Mouse (Mus musculus): ENCODE results near the gene Slc7a8. TPM values are rescaled to one million over a fixed set of nuclear protein-coding genes. Genes with fewer than 3 reads are reported as not detected.

Slc7a8 gene
- polyA plus RNA-seq, 1 experiment from 2014 or later = 3.1 TPM

GRCm38 (mm10) chr14:54736555-54737552 lies 44.9 kb downstream of the Slc7a8 start:
- Histone ChIP-seq H3K4me1 (replicated peaks; ENCODE audit: control insufficient read depth, insufficient read depth) (no peaks in the 10 kb centered on the region), H3K9me3 (ENCODE audit: control insufficient read depth, low read length) (no peaks in the 10 kb centered on the region), H3K4me2 (replicated peaks; ENCODE audit: low read depth) (no peak overlapping the region), H3K9ac (ENCODE audit: low read length) (no peak overlapping the region), H3K27me3 (ENCODE audit: control insufficient read depth, insufficient read depth, low read length) (no peaks in the 10 kb centered on the region), H3K27ac (replicated peaks) (no peak overlapping the region), H3K4me3 (ENCODE audit: low read depth, low read length) (no peak overlapping the region), H3K36me3 (ENCODE audit: control insufficient read depth, insufficient read depth, low read length) (no peaks in the 10 kb centered on the region)
- 60% methylated on average over 14 of the region's 14 CpGs for WGBS
- TF ChIP-seq CTCF (IDR thresholded peaks at IDR 0.05; ENCODE audit: low read depth) = no peak
- DNase-seq (ENCODE audit: low spot score) (no peak), ATAC-seq (ENCODE audit: low FRiP score, low TSS enrichment) (peak; percentile 51; the same call in 1 of the 2 replicates)

- Histone ChIP-seq H3K4me3 (ENCODE audit: low read depth, low read length) (no peak overlapping the region), H3K4me1 (replicated peaks; ENCODE audit: control insufficient read depth, insufficient read depth) (no peaks in the 10 kb centered on the region), H3K27ac (replicated peaks) (no peak overlapping the region), H3K4me2 (replicated peaks; ENCODE audit: low read depth) (no peak overlapping the region), H3K9me3 (ENCODE audit: control insufficient read depth, low read length) (no peaks in the 10 kb centered on the region), H3K27me3 (ENCODE audit: control insufficient read depth, insufficient read depth, low read length) (no peaks in the 10 kb centered on the region), H3K9ac (ENCODE audit: low read length) (no peak overlapping the region), H3K36me3 (ENCODE audit: control insufficient read depth, insufficient read depth, low read length) (no peaks in the 10 kb centered on the region)
- ATAC-seq (ENCODE audit: low FRiP score, low TSS enrichment) (no peak), DNase-seq (ENCODE audit: low spot score) (no peak)
- no peak for TF ChIP-seq EP300 (optimal IDR thresholded peaks at IDR 0.05)
- TF ChIP-seq CTCF (IDR thresholded peaks at IDR 0.05; ENCODE audit: low read depth) = no peak
- WGBS = 57% methylated on average over 4 of the region's 4 CpGs
These were observed 46.5 kb downstream of the Slc7a8 start for GRCm38 (mm10) chr14:54735221-54735620.

DNA sequence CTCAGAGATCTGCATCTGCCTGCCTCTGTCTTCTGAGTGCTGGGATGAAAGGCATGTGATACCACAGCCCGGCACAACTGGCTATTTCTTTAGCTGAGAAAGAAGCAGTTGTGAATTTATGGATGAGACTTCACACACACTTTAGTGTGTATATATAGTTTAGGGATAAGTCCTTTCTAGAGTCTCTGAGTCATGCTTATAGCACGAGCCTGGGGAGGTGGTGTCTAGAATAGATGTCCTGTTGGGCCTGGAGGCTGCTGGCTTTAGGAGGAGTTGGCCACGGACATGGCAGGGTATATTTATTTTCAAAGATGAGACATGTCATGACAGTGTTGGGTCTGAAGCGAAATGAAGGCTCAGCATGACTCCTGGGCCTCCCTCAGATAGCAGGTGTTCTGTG lies 47.7 kb downstream of the Slc7a8 start:
- 67% methylated on average over 4 of the region's 4 CpGs for WGBS
- H3K9me3 ChIP-seq (ENCODE audit: control insufficient read depth, low read length) = no peaks in the 10 kb centered on the region
- H3K4me1 ChIP-seq (replicated peaks; ENCODE audit: control insufficient read depth, insufficient read depth) = no peaks in the 10 kb centered on the region
- H3K4me2 ChIP-seq (replicated peaks; ENCODE audit: low read depth) = no peak overlapping the region
- DNase-seq (ENCODE audit: low spot score) (no peak), ATAC-seq (ENCODE audit: low FRiP score, low TSS enrichment) (no peak)
- H3K27ac ChIP-seq (replicated peaks) = no peak overlapping the region
- no peak overlapping the region for H3K4me3 ChIP-seq (ENCODE audit: low read depth, low read length)
- H3K36me3 ChIP-seq (ENCODE audit: control insufficient read depth, insufficient read depth, low read length) = no peaks in the 10 kb centered on the region
- H3K9ac ChIP-seq (ENCODE audit: low read length) = no peak overlapping the region
- no peak for TF ChIP-seq EP300 (optimal IDR thresholded peaks at IDR 0.05)
- TF ChIP-seq CTCF (IDR thresholded peaks at IDR 0.05; ENCODE audit: low read depth) = no peak
- no peaks in the 10 kb centered on the region for H3K27me3 ChIP-seq (ENCODE audit: control insufficient read depth, insufficient read depth, low read length)

DNA sequence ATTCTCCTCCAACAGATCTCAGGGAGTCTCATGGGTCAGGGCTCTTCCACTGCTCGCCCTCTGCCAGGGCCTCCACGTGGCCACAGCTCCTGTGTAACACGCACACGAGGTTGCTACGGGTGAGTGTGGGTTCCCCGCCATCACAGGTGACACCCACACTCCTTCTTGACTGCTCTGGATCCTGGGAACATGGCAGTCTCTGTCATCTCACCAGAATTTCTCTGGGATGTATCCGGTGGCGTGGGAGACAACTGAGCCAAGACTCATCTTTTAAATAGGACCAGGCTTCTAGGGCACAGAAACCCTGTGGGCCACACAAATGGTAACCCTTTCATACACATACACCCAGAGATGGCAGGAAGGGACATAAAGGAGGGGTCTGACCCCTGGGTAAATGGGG lies 49.5 kb downstream of the Slc7a8 start:
- H3K27me3 ChIP-seq (ENCODE audit: control insufficient read depth, insufficient read depth, low read length) = no peaks in the 10 kb centered on the region
- TF ChIP-seq CTCF (IDR thresholded peaks at IDR 0.05; ENCODE audit: low read depth) (no peak), EP300 (optimal IDR thresholded peaks at IDR 0.05) (no peak)

DNA sequence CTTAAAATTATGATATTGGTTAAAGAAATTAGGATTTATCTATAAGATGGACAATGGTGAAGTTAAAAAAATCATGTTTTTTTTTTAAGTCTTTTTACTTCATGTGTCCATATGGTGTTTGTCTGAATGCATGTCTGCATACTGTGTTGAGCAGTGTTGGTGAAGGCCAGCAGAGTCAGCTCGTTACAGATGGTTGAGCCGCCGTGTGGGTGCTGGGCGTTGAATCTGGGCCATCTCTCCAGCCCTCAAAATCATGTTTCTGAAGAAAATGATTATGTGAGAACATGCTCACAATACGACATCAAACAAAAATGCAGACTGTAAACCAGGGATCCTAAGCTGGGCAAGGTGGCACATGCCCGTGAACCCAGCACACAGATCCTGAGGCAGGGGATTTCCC lies 51.4 kb downstream of the Slc7a8 start:
- Histone ChIP-seq H3K9me3 (ENCODE audit: control insufficient read depth, low read length) (no peaks in the 10 kb centered on the region), H3K4me2 (replicated peaks; ENCODE audit: low read depth) (no peak overlapping the region), H3K27ac (replicated peaks) (no peak overlapping the region), H3K36me3 (ENCODE audit: control insufficient read depth, insufficient read depth, low read length) (no peaks in the 10 kb centered on the region), H3K27me3 (ENCODE audit: control insufficient read depth, insufficient read depth, low read length) (no peaks in the 10 kb centered on the region), H3K4me3 (ENCODE audit: low read depth, low read length) (no peak overlapping the region), H3K9ac (ENCODE audit: low read length) (no peak overlapping the region), H3K4me1 (replicated peaks; ENCODE audit: control insufficient read depth, insufficient read depth) (no peaks in the 10 kb centered on the region)
- no peak for DNase-seq (ENCODE audit: low spot score)
- TF ChIP-seq CTCF (IDR thresholded peaks at IDR 0.05; ENCODE audit: low read depth) (no peak), EP300 (optimal IDR thresholded peaks at IDR 0.05) (no peak)
- WGBS = 65% methylated on average over 6 of the region's 6 CpGs
- no peak for ATAC-seq (ENCODE audit: low FRiP score, low TSS enrichment)

More for the DNA sequence above, 49.5 kb downstream of the Slc7a8 start:
- ATAC-seq (ENCODE audit: low FRiP score, low TSS enrichment) = no peak
- no peak for DNase-seq (ENCODE audit: low spot score)
- Histone ChIP-seq H3K9ac (ENCODE audit: low read length) (no peak overlapping the region), H3K4me3 (ENCODE audit: low read depth, low read length) (no peak overlapping the region), H3K9me3 (ENCODE audit: control insufficient read depth, low read length) (no peaks in the 10 kb centered on the region), H3K27ac (replicated peaks) (no peak overlapping the region), H3K4me2 (replicated peaks; ENCODE audit: low read depth) (no peak overlapping the region), H3K36me3 (ENCODE audit: control insufficient read depth, insufficient read depth, low read length) (no peaks in the 10 kb centered on the region), H3K4me1 (replicated peaks; ENCODE audit: control insufficient read depth, insufficient read depth) (no peaks in the 10 kb centered on the region)
- 87% methylated on average over 8 of the region's 8 CpGs for WGBS
